Mouse (Mus musculus) NIH3T3 (cell line): ENCODE measurements at regions not wholly inside any gene's neighbourhood (a gene's known extent, or its start where the extent isn't known, plus 50 kb on each side); places are given as distances from the start of the nearest gene placed in this dataset.

Experiments used
- DNase-seq: peaks from one replicate; pipeline ENCODE4 v3.0.0-alpha.2; 2012; ENCODE audit warnings: low read depth

- DNase-seq, result no peak
Observed at GRCm38 (mm10) chr1:55888711-55889366, 483.1 kb downstream of the Plcl1 start.

GRCm38 (mm10) chr1:55890511-55891151 lies 484.9 kb downstream of the Plcl1 start:
- peak; percentile 61 for DNase-seq

GRCm38 (mm10) chr1:55891894-55892293 lies 486.2 kb downstream of the Plcl1 start:
- no peak for DNase-seq

- no peak for DNase-seq
Observed at GRCm38 (mm10) chr1:55897572-55897971, 491.9 kb downstream of the Plcl1 start.

GRCm38 (mm10) chr1:55898031-55898430 lies 492.3 kb downstream of the Plcl1 start:
- no peak for DNase-seq

GRCm38 (mm10) chr1:55900033-55900432 lies 494.3 kb downstream of the Plcl1 start:
- no peak for DNase-seq

GRCm38 (mm10) chr1:55903177-55903576 lies 497.5 kb downstream of the Plcl1 start:
- DNase-seq, result no peak

GRCm38 (mm10) chr1:55904571-55904970 lies 498.9 kb downstream of the Plcl1 start:
- DNase-seq, result no peak

GRCm38 (mm10) chr1:55905232-55905631 lies 499.5 kb downstream of the Plcl1 start:
- peak; percentile 11 for DNase-seq

GRCm38 (mm10) chr1:55910024-55910423 lies 504.3 kb downstream of the Plcl1 start:
- DNase-seq, result no peak

GRCm38 (mm10) chr1:55914284-55914683 lies 508.6 kb downstream of the Plcl1 start:
- DNase-seq, result no peak

GRCm38 (mm10) chr1:55915940-55916339 lies 510.2 kb downstream of the Plcl1 start:
- no peak for DNase-seq

GRCm38 (mm10) chr1:55919516-55919915 lies 513.8 kb downstream of the Plcl1 start:
- no peak for DNase-seq

- DNase-seq, result no peak
Observed at GRCm38 (mm10) chr1:55946786-55947549, 541.2 kb downstream of the Plcl1 start.

GRCm38 (mm10) chr1:55947618-55948283 lies 542.0 kb downstream of the Plcl1 start:
- no peak for DNase-seq

- DNase-seq, result no peak
Observed at GRCm38 (mm10) chr1:55949606-55950005, 543.9 kb downstream of the Plcl1 start.

GRCm38 (mm10) chr1:55957804-55958445 lies 552.2 kb downstream of the Plcl1 start:
- DNase-seq, result peak; percentile 4

GRCm38 (mm10) chr1:55960291-55960690 lies 554.6 kb downstream of the Plcl1 start:
- DNase-seq, result peak; percentile 76

- no peak for DNase-seq
Observed at GRCm38 (mm10) chr1:55963867-55964266, 558.1 kb downstream of the Plcl1 start.

- DNase-seq, result no peak
Observed at GRCm38 (mm10) chr1:55966273-55966672, 560.6 kb downstream of the Plcl1 start.

- DNase-seq, result peak; percentile 10
Observed at GRCm38 (mm10) chr1:55967869-55968268, 562.1 kb downstream of the Plcl1 start.

- DNase-seq, result no peak
Observed at GRCm38 (mm10) chr1:55977796-55978195, 572.1 kb downstream of the Plcl1 start.
